Mouse (Mus musculus) adrenal gland, postnatal 14 days (tissue): ENCODE data around the gene Fam20c. TPM values are rescaled to one million over a fixed set of nuclear protein-coding genes. Genes with fewer than 3 reads are reported as not detected.

Experiments
- DNase-seq: peaks from one replicate; pipeline ENCODE4 v3.0.0; 2021; ENCODE audit warnings: mixed read lengths
- long read RNA-seq, 2 experiments: library from polyadenylated mRNA; stranded (forward); transcript quantifications; one replicate each; pipeline ENCODE4 v2.0.0; 2021
- total RNA-seq: library from RNA; stranded (reverse); gene quantifications from 2 replicates; pipeline ENCODE4 v1.2.3, GENCODE M21; 2021

The Fam20c gene
- total RNA-seq, result 13.9 and 15.1 TPM in 2 replicates
- long read RNA-seq, experiment 1, transcript Fam20c-201 (10 exons, 3,582 nt), result major isoform, 33 of 35 reads
- long read RNA-seq, experiment 1, partial matches to known transcripts, result 0 of 35 reads
- long read RNA-seq, experiment 1, other reads (novel, unspliced or antisense), result 1 of 35 reads
- long read RNA-seq, experiment 2, transcript Fam20c-201 (10 exons, 3,582 nt), result major isoform, 19 of 23 reads
- long read RNA-seq, experiment 2, partial matches to known transcripts, result 2 of 23 reads
- long read RNA-seq, experiment 2, other reads (novel, unspliced or antisense), result 2 of 23 reads

GRCm38 (mm10) chr5:138754303-138755120 lies at the start of gene Fam20c:
Gene Fam20c, plus strand, starts transcription at chr5:138754514.
- DNase-seq, result peak; percentile 95

GRCm38 (mm10) chr5:138707367-138707766 lies 46.9 kb upstream of the Fam20c start:
- DNase-seq, result no peak

- peak; percentile 21 for DNase-seq
These were observed 45.7 kb upstream of the Fam20c start for GRCm38 (mm10) chr5:138708591-138708990.

- no peak for DNase-seq
These were observed 38.7 kb upstream of the Fam20c start for GRCm38 (mm10) chr5:138715561-138716095.

- no peak for DNase-seq
These were observed 33.8 kb upstream of the Fam20c start for GRCm38 (mm10) chr5:138720329-138721190.

- no peak for DNase-seq
These were observed 29.9 kb upstream of the Fam20c start for GRCm38 (mm10) chr5:138724417-138724816.

GRCm38 (mm10) chr5:138725151-138725550 lies 29.2 kb upstream of the Fam20c start:
- peak; percentile 73 for DNase-seq

- peak; percentile 22 for DNase-seq
These were observed 23.5 kb upstream of the Fam20c start for GRCm38 (mm10) chr5:138730863-138731262.

GRCm38 (mm10) chr5:138733317-138733899 lies 20.9 kb upstream of the Fam20c start:
- no peak for DNase-seq

GRCm38 (mm10) chr5:138734018-138734417 lies 20.3 kb upstream of the Fam20c start:
- DNase-seq, result no peak

- DNase-seq, result no peak
These were observed 19.0 kb upstream of the Fam20c start for GRCm38 (mm10) chr5:138735201-138735757.

GRCm38 (mm10) chr5:138740150-138740549 lies 14.2 kb upstream of the Fam20c start:
- DNase-seq, result no peak

- no peak for DNase-seq
These were observed 12.8 kb upstream of the Fam20c start for GRCm38 (mm10) chr5:138741516-138741915.

- DNase-seq, result no peak
These were observed 12.0 kb upstream of the Fam20c start for GRCm38 (mm10) chr5:138742281-138742680.

- DNase-seq, result no peak
These were observed 10.7 kb upstream of the Fam20c start for GRCm38 (mm10) chr5:138743631-138744030.

GRCm38 (mm10) chr5:138745378-138746099 lies 8.8 kb upstream of the Fam20c start:
- DNase-seq, result no peak

- DNase-seq, result no peak
These were observed 1.0 kb upstream of the Fam20c start for GRCm38 (mm10) chr5:138753269-138753668.

GRCm38 (mm10) chr5:138753946-138754302 lies 390 bp upstream of the Fam20c start:
- peak; percentile 52 for DNase-seq

- DNase-seq, result no peak
These were observed 773 bp downstream of the Fam20c start for GRCm38 (mm10) chr5:138755121-138755452.

- peak; percentile 69 for DNase-seq
These were observed 1.4 kb downstream of the Fam20c start for GRCm38 (mm10) chr5:138755453-138756301.
